In the genomic region with DNA sequence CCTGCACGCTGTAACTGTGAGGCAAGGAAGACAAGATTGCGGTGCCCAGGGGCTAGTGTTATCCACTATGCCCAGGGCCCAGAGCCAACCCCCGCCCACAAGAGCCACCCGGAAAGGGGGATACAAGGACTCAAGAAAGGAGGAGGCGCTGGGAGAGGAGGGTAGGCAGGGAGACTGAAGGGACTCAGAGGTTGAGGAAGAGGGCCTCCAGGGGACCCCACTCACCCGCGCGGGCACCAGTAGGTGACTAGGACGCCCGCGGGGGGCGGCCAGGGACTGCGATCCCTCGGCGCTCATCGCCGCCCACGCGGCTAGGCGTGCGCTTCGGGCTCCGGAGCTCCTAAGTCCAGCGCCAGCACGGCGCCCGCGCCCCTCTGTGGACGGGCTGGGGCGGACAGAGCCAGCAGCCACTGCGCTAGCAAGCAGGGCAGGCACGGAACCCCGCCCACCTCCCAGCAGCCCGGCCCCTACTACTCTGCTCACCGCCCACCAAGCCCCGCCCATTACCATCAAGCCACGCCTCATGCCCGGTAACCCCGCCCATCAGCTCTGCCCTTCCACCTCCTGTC, we compare ENCODE assay signal across 9 mouse cellular contexts. TPM values are rescaled to one million over a fixed set of nuclear protein-coding genes. Genes with fewer than 3 reads are reported as not detected.
DNase-seq lines count a peak whose midpoint lies in the region; ATAC-seq and TF ChIP-seq lines count a peak whose summit lies in the region.
"Had no signal": no experiment of that assay in that cellular context is flagged by ENCODE, and none has a peak within 500 bp of the region (broad histone marks: within the 10 kb centered on the region; RNA-seq: fewer than 3 reads in every experiment).

A gene (minus strand): TSS at position 443 of the 569 bp plus-strand sequence.

- peak; percentile 21; the same call in 1 of the 2 replicates for TF ChIP-seq CTCF in brain, embryonic 14.5 days (IDR thresholded peaks at IDR 0.05; ENCODE audit: borderline replicate concordance, extremely low read depth, insufficient read depth, insufficient read length)
- no peak for TF ChIP-seq CTCF in small intestine, adult 2 months (IDR thresholded peaks at IDR 0.05; ENCODE audit: extremely low read depth, insufficient read length, insufficient replicate concordance, low read depth, low read length)

- peaks cover 24% of the 10 kb centered on the region for H3K27me3 ChIP-seq in embryonic facial prominence, embryonic 14.5 days (replicated peaks; ENCODE audit: control insufficient read depth, insufficient read depth, low read length)
- H3K27me3 ChIP-seq in midbrain, embryonic 10.5 days (ENCODE audit: low read depth, poor library complexity, severe bottlenecking), result peaks cover 24% of the 10 kb centered on the region
- 0 out of 2 replicates have a peak, but pooled peaks cover 4% of the 10 kb centered on the region for H3K27me3 ChIP-seq in small intestine, adult 2 months (ENCODE audit: control insufficient read depth, insufficient read depth, low read length)

- ATAC-seq in embryonic facial prominence, embryonic 14.5 days (ENCODE audit: low read depth), result peak; percentile 98

- H3K4me1 ChIP-seq in embryonic facial prominence, embryonic 14.5 days (ENCODE audit: control insufficient read depth, insufficient read depth, low read length), result peaks cover 10% of the 10 kb centered on the region
- H3K4me1 ChIP-seq in midbrain, embryonic 10.5 days, result peaks cover 13% of the 10 kb centered on the region
- H3K4me1 ChIP-seq in small intestine, adult 2 months (ENCODE audit: control insufficient read depth, insufficient read depth, insufficient read length, low read length), result peaks cover 2% of the 10 kb centered on the region; the same call in 1 of the 2 replicates

- peak within 1 kb of the TSS; percentile 65 for H3K9ac ChIP-seq in embryonic facial prominence, embryonic 14.5 days (ENCODE audit: low read depth, low read length)

- H3K27ac ChIP-seq in embryonic facial prominence, embryonic 14.5 days (replicated peaks; ENCODE audit: low read depth, low read length), result no peak within 1 kb of the TSS
- H3K27ac ChIP-seq in midbrain, embryonic 10.5 days (replicated peaks), result peak within 1 kb of the TSS; percentile 79
- H3K27ac ChIP-seq in small intestine, adult 2 months (ENCODE audit: insufficient read depth, low read depth, low read length), result peak within 1 kb of the TSS; percentile 37

- intact Hi-C loops in left cerebral cortex, postnatal 36 days (cut with DNase I), result loop anchor here (2.0 to 5.0 kb wide), 2 partner anchors 206 to 321 kb away; no protein-coding TSS in a partner anchor

- peak within 1 kb of the TSS; percentile 96 for H3K4me2 ChIP-seq in embryonic facial prominence, embryonic 14.5 days (ENCODE audit: low read depth, low read length)

- peak within 1 kb of the TSS; percentile 51 for H3K4me3 ChIP-seq in embryonic facial prominence, embryonic 14.5 days (ENCODE audit: low read depth, low read length)
- peak within 1 kb of the TSS; percentile 67 for H3K4me3 ChIP-seq in midbrain, embryonic 10.5 days
- H3K4me3 ChIP-seq in small intestine, adult 2 months (ENCODE audit: low read depth, low read length), result peak within 1 kb of the TSS; percentile 53
- H3K4me3 ChIP-seq: erythroblast, embryonic 14.5 days had no signal

- DNase-seq in brain, embryonic 14.5 days (ENCODE audit: low read depth), result peak; percentile 88
- DNase-seq in embryonic facial prominence, embryonic 14.5 days (ENCODE audit: low spot score), result peak; percentile 79
- peak; percentile 38 for DNase-seq in heart, adult 8-10 months (ENCODE audit: low spot score)
- DNase-seq in kidney, adult 18-20 months, result peak; percentile 82
- DNase-seq in left cerebral cortex, postnatal 36 days (ENCODE audit: low spot score in 2 of 2), result peak; percentile 64 to 67
- DNase-seq in midbrain, embryonic 10.5 days (ENCODE audit: low spot score), result peak; percentile 86
- DNase-seq in T-cell, adult 2 months (ENCODE audit: low spot score), result no peak

- no peaks in the 10 kb centered on the region for H3K36me3 ChIP-seq in embryonic facial prominence, embryonic 14.5 days (ENCODE audit: control insufficient read depth, insufficient read depth, low read length)
- H3K36me3 ChIP-seq in midbrain, embryonic 10.5 days, result no peaks in the 10 kb centered on the region
- no peaks in the 10 kb centered on the region for H3K36me3 ChIP-seq in small intestine, adult 2 months (ENCODE audit: control insufficient read depth, insufficient read depth, low read length)

- TF ChIP-seq POLR2A in brain, embryonic 14.5 days (IDR thresholded peaks at IDR 0.05; ENCODE audit: borderline replicate concordance, extremely low read depth, insufficient read depth, insufficient read length, poor library complexity, severe bottlenecking), result no peak
- TF ChIP-seq POLR2A in small intestine, adult 2 months (IDR thresholded peaks at IDR 0.05; ENCODE audit: low read depth, low read length), result peak; percentile 58

- H3K9me3 ChIP-seq in embryonic facial prominence, embryonic 14.5 days (ENCODE audit: control insufficient read depth, low read length), result no peaks in the 10 kb centered on the region
- H3K9me3 ChIP-seq in midbrain, embryonic 10.5 days (replicated peaks), result no peaks in the 10 kb centered on the region

- 0% methylated on average over 21 of the region's 39 CpGs for WGBS in embryonic facial prominence, embryonic 14.5 days
- WGBS in midbrain, embryonic 10.5 days, result under 1% methylated on average over 37 of the region's 39 CpGs
- 1% methylated on average over 39 of the region's 39 CpGs for WGBS in small intestine, adult 2 months

RNA-seq across cellular contexts. Expression of the gene that starts here (rescaled TPM):
- polyA plus RNA-seq in brain, embryonic 14.5 days (2012; rRNA removed), result 2.0 and 2.3 TPM in 2 replicates
- 2.8 and 3.8 TPM in 2 replicates for polyA plus RNA-seq in embryonic facial prominence, embryonic 14.5 days (2014; fragmentation: Nextera tagmentation; extraction: Ambion mirVana)
- under 1 TPM in 3 of 4 experiments, not detected in 1; 0.28 to 0.43 (median 0.41) TPM for total RNA-seq in heart, adult 8-10 months (2022)
- 1 to 10 TPM; 6.3 to 9.3 TPM for total RNA-seq in left cerebral cortex, postnatal 36 days (2021)
- polyA plus RNA-seq in midbrain, embryonic 10.5 days (2016; fragmentation: Nextera tagmentation; extraction: Ambion mirVana), result 0.24 and 0.49 TPM in 2 replicates
- 3.5 and 5.5 TPM in 2 replicates for polyA plus RNA-seq in small intestine, adult 2 months (2012; rRNA removed)
- polyA plus RNA-seq: erythroblast, embryonic 14.5 days had no signal

Comparison
In these comparisons a context has a peak if more than half of its experiments do, and no peak if none do; other contexts are left out.
1. RNA of the gene that starts here (total RNA-seq): 6.3 to 9.3 TPM in left cerebral cortex, postnatal 36 days; 0.28 to 0.43 TPM in heart, adult 8-10 months; every median in the first group is over 4 times any median in the second.
2. Peak in DNase-seq in heart, adult 8-10 months; RNA of the gene not detected or under 1 TPM.
3. Peak in DNase-seq, H3K4me3 ChIP-seq and H3K27ac ChIP-seq in midbrain, embryonic 10.5 days; RNA of the gene not detected or under 1 TPM.
4. Peak in every context shown above with its lines, with median percentiles within 50 percentile points of each other: H3K4me3 ChIP-seq.